Mouse (Mus musculus) midbrain, embryonic 11.5 days (tissue): ENCODE measurements around the gene Vps33b. TPM values are rescaled to one million over a fixed set of nuclear protein-coding genes. Genes with fewer than 3 reads are reported as not detected.

ENCODE experiments used
- ATAC-seq: fragments of 200-750 bp; cut with Nextera tagmentation; 2 replicates; pipeline ENCODE4 v1.8.0; 2017; ENCODE audit warnings: moderate TSS enrichment, moderate library complexity; ENCODE audit not compliant: low FRiP score
- DNase-seq: peaks from one replicate; pipeline ENCODE4 v3.0.0; 2015; ENCODE audit warnings: low spot score; ENCODE audit errors: missing footprints
- H3K27ac ChIP-seq: fragments of 300-500 bp; sonication (generic); 2 replicates; pipeline ENCODE4 v1.5.1; 2014; ENCODE audit warnings: low read depth, low read length
- H3K27me3 ChIP-seq: fragments of 300-500 bp; sonication (generic); 2 replicates; pipeline ENCODE4 v1.6.1; 2014; ENCODE audit warnings: mild to moderate bottlenecking, low read length, moderate library complexity, mixed read lengths; ENCODE audit not compliant: control insufficient read depth, insufficient read depth
- H3K36me3 ChIP-seq: fragments of 300-500 bp; sonication (generic); 2 replicates; pipeline ENCODE4 v1.6.1; 2014; ENCODE audit warnings: mild to moderate bottlenecking, low read length, moderate library complexity, mixed read lengths; ENCODE audit not compliant: control insufficient read depth, insufficient read depth
- H3K4me1 ChIP-seq: fragments of 300-500 bp; sonication (generic); 2 replicates; pipeline ENCODE4 v1.6.1; 2014; ENCODE audit warnings: low read length; ENCODE audit not compliant: control insufficient read depth, insufficient read depth
- H3K4me2 ChIP-seq: fragments of 300-500 bp; sonication (generic); 2 replicates; pipeline ENCODE4 v1.6.1; 2014; ENCODE audit warnings: mild to moderate bottlenecking, moderate library complexity
- H3K4me3 ChIP-seq: fragments of 300-500 bp; sonication (generic); 2 replicates; pipeline ENCODE4 v1.5.1; 2014; ENCODE audit warnings: low read depth, low read length
- H3K9ac ChIP-seq: fragments of 300-500 bp; sonication (generic); 2 replicates; pipeline ENCODE4 v1.6.1; 2014; ENCODE audit warnings: low read length
- H3K9me3 ChIP-seq: fragments of 300-500 bp; sonication (generic); 2 replicates; pipeline ENCODE4 v1.6.1; 2016; ENCODE audit warnings: low read length; ENCODE audit not compliant: control insufficient read depth
- whole genome bisulfite sequencing: fragments of 180-500 bp; shearing (Covaris S2); extraction: QIAGEN DNeasy Blood & Tissue Kit; methylation state at CpG from one replicate; pipeline ENCODE4 v1.1.7; 2014; 5-methylcytosine and 5-hydroxymethylcytosine counted together
- polyA plus RNA-seq: library from polyadenylated mRNA; unstranded; fragments of >200 nt; fragmentation: Nextera tagmentation; extraction: Ambion mirVana; gene quantifications from 2 replicates; pipeline ENCODE4 v1.2.1, GENCODE M21; 2014

Gene Vps33b
- polyA plus RNA-seq, 1 experiment from 2014 or later: 12.6 TPM

GRCm38 (mm10) chr7:80281646-80282045 is 12.2 kb downstream of the Vps33b start:
- no peak overlapping the region for H3K9ac ChIP-seq
- H3K27me3 ChIP-seq: no peaks in the 10 kb centered on the region
- no peak for DNase-seq
- no peak overlapping the region for H3K4me2 ChIP-seq
- H3K4me3 ChIP-seq: no peak overlapping the region
- H3K36me3 ChIP-seq: peaks cover 2% of the 10 kb centered on the region; the same call in 1 of the 2 replicates
- H3K4me1 ChIP-seq: no peaks in the 10 kb centered on the region
- 83% methylated on average over 3 of the region's 3 CpGs for WGBS
- H3K9me3 ChIP-seq: no peaks in the 10 kb centered on the region
- H3K27ac ChIP-seq: no peak overlapping the region
- no peak for ATAC-seq

DNA sequence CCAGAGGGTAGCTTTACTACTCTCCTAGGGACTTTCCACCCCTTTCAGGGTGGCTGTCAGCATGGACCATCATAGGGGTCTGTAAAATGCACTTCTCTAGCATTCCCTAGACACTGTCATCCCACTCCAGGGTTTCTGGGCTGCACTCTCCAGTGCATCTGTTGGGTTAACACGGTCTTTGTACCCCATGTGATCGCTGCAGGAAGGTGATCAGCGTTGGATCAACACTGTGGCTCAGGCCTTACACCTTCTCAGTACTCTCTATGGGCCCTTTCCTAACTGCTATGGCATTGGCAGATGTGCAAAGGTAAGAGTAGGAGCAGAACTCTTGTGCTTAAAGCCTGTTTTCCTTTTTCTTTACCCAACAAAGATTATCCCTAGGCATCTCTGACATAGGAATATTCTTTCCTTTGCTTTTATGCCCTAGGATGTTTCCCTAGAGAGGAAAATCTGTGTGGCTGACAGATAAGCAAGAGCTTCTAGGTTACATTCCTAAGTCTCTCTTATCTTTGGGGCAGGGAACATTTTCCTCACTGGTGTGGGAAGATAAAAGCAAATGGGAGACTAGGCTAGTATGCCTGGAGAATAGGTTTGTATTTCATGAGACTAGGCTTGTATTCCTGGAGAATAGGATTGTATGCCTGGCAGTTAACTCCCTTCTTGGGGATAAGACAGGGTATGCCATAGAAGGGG is 13.9 kb downstream of the Vps33b start:
- 88% methylated on average over 3 of the region's 3 CpGs for WGBS

GRCm38 (mm10) chr7:80284391-80284790 is 14.9 kb downstream of the Vps33b start:
- no peaks in the 10 kb centered on the region for H3K27me3 ChIP-seq
- ATAC-seq (no peak), DNase-seq (no peak)
- no peak overlapping the region for H3K4me2 ChIP-seq
- peaks cover 4% of the 10 kb centered on the region for H3K36me3 ChIP-seq
- H3K4me1 ChIP-seq: no peaks in the 10 kb centered on the region
- no peak overlapping the region for H3K27ac ChIP-seq
- H3K9ac ChIP-seq: no peak overlapping the region
- no peaks in the 10 kb centered on the region for H3K9me3 ChIP-seq
- WGBS: 90% methylated on average over 5 of the region's 5 CpGs
- H3K4me3 ChIP-seq: no peak overlapping the region

More for the DNA sequence above, 13.9 kb downstream of the Vps33b start:
- H3K36me3 ChIP-seq: peaks cover 4% of the 10 kb centered on the region
- H3K4me3 ChIP-seq: no peak overlapping the region
- H3K9me3 ChIP-seq: no peaks in the 10 kb centered on the region
- no peaks in the 10 kb centered on the region for H3K4me1 ChIP-seq
- no peak for DNase-seq
- no peak for ATAC-seq
- no peak overlapping the region for H3K27ac ChIP-seq
- no peak overlapping the region for H3K4me2 ChIP-seq
- H3K9ac ChIP-seq: no peak overlapping the region
- H3K27me3 ChIP-seq: no peaks in the 10 kb centered on the region

GRCm38 (mm10) chr7:80285725-80286124 is 16.3 kb downstream of the Vps33b start:
- DNase-seq (no peak), ATAC-seq (no peak)
- H3K9me3 ChIP-seq: no peaks in the 10 kb centered on the region
- peaks cover 8% of the 10 kb centered on the region for H3K36me3 ChIP-seq
- no peak overlapping the region for H3K4me3 ChIP-seq
- no peak overlapping the region for H3K27ac ChIP-seq
- no peak overlapping the region for H3K4me2 ChIP-seq
- no peaks in the 10 kb centered on the region for H3K4me1 ChIP-seq
- WGBS: 96% methylated on average over 6 of the region's 6 CpGs
- H3K9ac ChIP-seq: no peak overlapping the region
- H3K27me3 ChIP-seq: no peaks in the 10 kb centered on the region

- H3K4me1 ChIP-seq: no peaks in the 10 kb centered on the region
- no peaks in the 10 kb centered on the region for H3K27me3 ChIP-seq
- ATAC-seq: no peak
- no peak overlapping the region for H3K27ac ChIP-seq
- H3K36me3 ChIP-seq: peaks cover 8% of the 10 kb centered on the region
- H3K9ac ChIP-seq: no peak overlapping the region
- no peaks in the 10 kb centered on the region for H3K9me3 ChIP-seq
- DNase-seq: peak; percentile 77
- H3K4me3 ChIP-seq: no peak overlapping the region
- 80% methylated on average over 10 of the region's 10 CpGs for WGBS
- no peak overlapping the region for H3K4me2 ChIP-seq
Measured at GRCm38 (mm10) chr7:80287736-80288135, 18.3 kb downstream of the Vps33b start.

GRCm38 (mm10) chr7:80294062-80294763 is 24.8 kb downstream of the Vps33b start, which contains the start of gene Prc1:
Gene Prc1 (plus strand): TSS chr7:80294450.
- peak within 1 kb of the TSS; percentile 84 for H3K9ac ChIP-seq
- DNase-seq (peak; percentile 100), ATAC-seq (peak; percentile 99)
- H3K36me3 ChIP-seq: peaks cover 4% of the 10 kb centered on the region; the same call in 1 of the 2 replicates
- H3K27ac ChIP-seq: peak within 1 kb of the TSS; percentile 71
- peak within 1 kb of the TSS; percentile 53 for H3K4me2 ChIP-seq
- H3K9me3 ChIP-seq: no peaks in the 10 kb centered on the region
- peaks cover 5% of the 10 kb centered on the region for H3K4me1 ChIP-seq
- no peaks in the 10 kb centered on the region for H3K27me3 ChIP-seq
- H3K4me3 ChIP-seq: peak within 1 kb of the TSS; percentile 83
- WGBS: 0% methylated on average over 52 of the region's 52 CpGs

DNA sequence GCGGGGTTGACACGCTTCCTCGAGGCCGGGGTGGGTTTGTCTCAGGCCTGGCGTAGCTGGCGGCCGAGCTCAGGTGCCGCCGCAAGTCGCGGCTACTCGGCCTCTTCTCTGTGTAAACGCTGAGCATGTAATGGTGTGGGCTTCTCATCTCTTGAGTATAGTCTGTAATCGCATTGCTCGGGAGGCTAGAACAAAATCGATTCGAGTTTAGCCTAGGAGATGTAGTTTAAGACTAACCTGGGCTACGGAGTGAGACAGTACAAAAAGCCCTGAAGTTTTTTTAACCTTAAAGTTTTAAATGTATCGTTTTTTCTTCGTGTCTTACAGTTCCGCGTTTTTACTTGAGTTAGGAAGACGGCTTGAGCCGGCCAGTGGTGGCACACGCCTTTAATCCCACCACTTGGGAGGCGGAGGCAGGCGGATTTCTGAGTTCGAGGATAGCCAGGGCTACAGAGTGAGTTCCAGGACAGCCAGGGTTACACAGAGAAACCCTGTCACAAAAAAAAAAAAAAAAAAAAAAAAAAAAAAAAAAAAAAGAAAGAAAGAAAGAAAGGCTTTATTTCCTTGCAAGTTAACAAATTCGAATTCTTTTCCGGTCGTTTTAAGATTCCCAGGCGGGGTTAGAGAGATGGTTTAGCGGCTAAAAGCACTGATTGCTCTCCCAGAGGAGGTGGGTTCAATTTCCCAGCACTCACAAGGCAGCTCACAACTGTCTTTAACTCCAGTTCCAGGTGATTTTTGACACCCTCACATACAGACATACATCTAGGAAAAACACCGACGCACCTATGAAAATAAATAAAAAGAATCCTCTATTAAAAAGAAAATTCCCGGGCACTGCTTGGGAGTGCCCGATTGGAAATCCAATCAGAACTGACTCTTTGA is 25.6 kb downstream of the Vps33b start:
- Histone ChIP-seq H3K9ac (peak overlapping the region; percentile 84), H3K27ac (peak overlapping the region; percentile 71), H3K27me3 (no peaks in the 10 kb centered on the region), H3K4me3 (peak overlapping the region; percentile 83), H3K4me2 (peak overlapping the region; percentile 53), H3K4me1 (peaks cover 5% of the 10 kb centered on the region), H3K36me3 (peaks cover 4% of the 10 kb centered on the region; the same call in 1 of the 2 replicates), H3K9me3 (no peaks in the 10 kb centered on the region)
- no peak; the same call in none of the 2 replicates for ATAC-seq
- 10% methylated on average over 37 of the region's 37 CpGs for WGBS
- DNase-seq: peak; percentile 87

DNA sequence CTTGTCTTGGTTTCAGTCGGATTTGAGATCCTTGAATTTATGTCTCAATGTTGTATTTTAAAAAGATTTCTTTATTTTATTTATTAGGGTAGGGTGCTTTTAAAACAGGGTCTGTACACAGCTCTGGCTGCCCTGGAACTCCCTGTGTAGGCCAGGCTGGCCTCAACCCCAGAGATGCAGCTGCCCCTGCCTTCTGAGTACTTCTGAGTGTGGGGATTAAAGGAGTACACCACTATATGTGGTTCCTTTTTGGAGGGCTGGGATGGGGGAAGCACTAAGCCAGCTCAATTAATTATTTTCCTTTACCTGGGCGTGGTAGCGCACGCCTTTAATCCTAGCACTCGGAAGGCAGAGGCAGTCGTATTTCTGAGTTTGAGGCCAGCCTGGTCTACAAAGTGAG is 27.0 kb downstream of the Vps33b start:
- DNase-seq (peak; percentile 75), ATAC-seq (no peak)
- Histone ChIP-seq H3K4me1 (peaks cover 5% of the 10 kb centered on the region), H3K4me3 (no peak overlapping the region), H3K36me3 (peaks cover 7% of the 10 kb centered on the region; the same call in 1 of the 2 replicates), H3K27me3 (no peaks in the 10 kb centered on the region), H3K9me3 (no peaks in the 10 kb centered on the region), H3K27ac (no peak overlapping the region), H3K4me2 (0 out of 2 replicates have a peak overlapping the region, but pooled peaks have one; percentile 53), H3K9ac (no peak overlapping the region)
- 96% methylated on average over 6 of the region's 6 CpGs for WGBS
